Mouse (Mus musculus) embryonic facial prominence, embryonic 12.5 days (tissue): ENCODE results near the gene Acp1. TPM values are rescaled to one million over a fixed set of nuclear protein-coding genes. Genes with fewer than 3 reads are reported as not detected.

Source experiments
- ATAC-seq: fragments of 200-750 bp; cut with Nextera tagmentation; 2 replicates; pipeline ENCODE4 v1.8.0; 2017; ENCODE audit not compliant: insufficient number of reproducible peaks, insufficient read depth, low FRiP score, low TSS enrichment
- H3K27ac ChIP-seq: fragments of 300-500 bp; sonication (generic); 2 replicates; pipeline ENCODE4 v1.5.1; 2016; ENCODE audit warnings: mild to moderate bottlenecking
- H3K27me3 ChIP-seq: fragments of 300-500 bp; sonication (generic); 2 replicates; pipeline ENCODE4 v1.6.1; 2016; ENCODE audit warnings: mild to moderate bottlenecking, moderate library complexity
- H3K36me3 ChIP-seq: fragments of 300-500 bp; sonication (generic); 2 replicates; pipeline ENCODE4 v1.6.1; 2016; ENCODE audit warnings: mild to moderate bottlenecking
- H3K4me1 ChIP-seq: fragments of 300-500 bp; sonication (generic); 2 replicates; pipeline ENCODE4 v1.6.1; 2016
- H3K4me2 ChIP-seq: fragments of 300-500 bp; sonication (generic); replicated peaks from 2 replicates; pipeline ENCODE4 v1.6.1; 2016; ENCODE audit warnings: mild to moderate bottlenecking, moderate library complexity
- H3K4me3 ChIP-seq: fragments of 300-500 bp; sonication (generic); 2 replicates; pipeline ENCODE4 v1.5.1; 2016; ENCODE audit warnings: mild to moderate bottlenecking
- H3K9ac ChIP-seq: fragments of 300-500 bp; sonication (generic); 2 replicates; pipeline ENCODE4 v1.6.1; 2016; ENCODE audit warnings: mild to moderate bottlenecking, moderate library complexity
- H3K9me3 ChIP-seq: fragments of 300-500 bp; sonication (generic); 2 replicates; pipeline ENCODE4 v1.6.1; 2016; ENCODE audit warnings: mild to moderate bottlenecking, moderate library complexity
- WGBS: fragments of 180-500 bp; shearing (Covaris S2); methylation state at CpG from one replicate; pipeline ENCODE4 v1.1.7; 2016; 5-methylcytosine and 5-hydroxymethylcytosine counted together
- polyA plus RNA-seq: library from polyadenylated mRNA; unstranded; fragments of >200 nt; fragmentation: Nextera tagmentation; extraction: Ambion mirVana; gene quantifications from 2 replicates; pipeline ENCODE4 v1.2.1, GENCODE M21; 2016

Acp1 gene
- polyA plus RNA-seq, 1 experiment from 2014 or later: 153 TPM

DNA sequence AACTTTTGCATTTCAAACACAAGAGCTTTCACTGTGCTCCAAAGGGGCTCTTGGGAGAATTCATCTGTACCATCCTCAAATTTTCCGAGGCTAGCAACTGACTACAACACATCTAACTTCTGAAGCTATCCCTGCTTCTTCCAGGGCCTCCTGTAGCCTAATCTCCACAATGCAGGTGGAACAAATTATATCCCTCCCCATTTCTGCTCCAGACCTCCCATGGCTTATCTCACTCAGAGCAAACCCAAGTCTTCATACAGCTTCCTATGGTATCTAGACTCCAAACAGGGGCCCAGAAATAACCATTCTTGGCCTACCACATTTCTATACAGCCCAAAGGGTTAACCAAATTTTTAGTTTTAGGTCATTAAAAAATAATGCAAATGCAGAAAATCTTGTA is 2.7 kb downstream of the Acp1 start:
- H3K4me3 ChIP-seq: no peak overlapping the region
- 89% methylated on average over 1 of the region's 1 CpGs for WGBS
- H3K27ac ChIP-seq: no peak overlapping the region
- H3K4me1 ChIP-seq: peaks cover 18% of the 10 kb centered on the region
- ATAC-seq: no peak
- no peak overlapping the region for H3K4me2 ChIP-seq
- H3K27me3 ChIP-seq: no peaks in the 10 kb centered on the region
- H3K9me3 ChIP-seq: no peaks in the 10 kb centered on the region
- peaks cover 7% of the 10 kb centered on the region; the same call in 1 of the 2 replicates for H3K36me3 ChIP-seq
- no peak overlapping the region for H3K9ac ChIP-seq

DNA sequence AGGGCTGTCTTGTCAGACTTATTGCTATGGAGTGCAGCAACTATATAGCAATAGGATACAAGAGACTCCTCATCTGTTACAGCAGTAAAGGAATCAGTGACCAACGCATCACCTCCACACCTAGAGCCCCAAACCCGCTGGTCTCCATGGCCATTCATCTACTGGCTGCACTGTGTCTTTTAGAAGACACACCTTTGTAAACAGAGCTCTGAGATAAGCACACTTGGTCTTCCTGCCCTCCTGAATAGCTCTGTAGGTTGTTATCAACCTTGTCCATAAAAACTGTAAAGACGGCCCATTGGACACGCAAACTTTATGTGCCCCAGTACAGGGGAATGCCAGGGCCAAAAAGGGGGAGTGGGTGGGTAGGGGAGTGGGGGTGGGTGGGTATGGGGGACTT is 14.3 kb downstream of the Acp1 start:
- Histone ChIP-seq H3K27me3 (no peaks in the 10 kb centered on the region), H3K27ac (no peak overlapping the region), H3K9me3 (no peaks in the 10 kb centered on the region), H3K4me3 (no peak overlapping the region), H3K4me2 (no peak overlapping the region), H3K36me3 (peaks cover 7% of the 10 kb centered on the region), H3K4me1 (no peaks in the 10 kb centered on the region), H3K9ac (no peak overlapping the region)
- ATAC-seq: no peak
- 94% methylated on average over 4 of the region's 4 CpGs for WGBS

DNA sequence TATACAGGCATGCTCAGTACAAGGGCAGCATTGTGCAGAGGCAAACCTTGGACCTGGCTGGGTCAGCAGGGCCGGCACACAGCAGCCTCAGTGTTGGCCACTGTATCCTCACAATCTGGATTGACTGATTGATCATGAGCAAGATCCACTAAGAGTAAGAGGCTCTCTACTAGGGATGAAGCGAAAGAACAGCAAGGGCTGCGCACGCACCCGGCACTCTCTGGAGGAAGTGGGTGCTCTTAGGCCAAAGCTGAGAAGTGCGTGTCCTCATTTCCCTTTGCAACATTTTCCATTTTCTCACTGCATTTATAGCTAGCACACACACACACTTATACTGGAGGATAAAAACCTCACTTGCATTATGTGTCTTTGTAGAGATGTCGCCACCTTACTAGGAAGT is 20.0 kb downstream of the Acp1 start:
- no peaks in the 10 kb centered on the region for H3K27me3 ChIP-seq
- no peaks in the 10 kb centered on the region for H3K4me1 ChIP-seq
- no peak overlapping the region for H3K4me3 ChIP-seq
- H3K9me3 ChIP-seq: no peaks in the 10 kb centered on the region
- 86% methylated on average over 7 of the region's 7 CpGs for WGBS
- no peak overlapping the region for H3K4me2 ChIP-seq
- ATAC-seq: no peak
- H3K27ac ChIP-seq: no peak overlapping the region
- no peak overlapping the region for H3K9ac ChIP-seq
- H3K36me3 ChIP-seq: no peaks in the 10 kb centered on the region

DNA sequence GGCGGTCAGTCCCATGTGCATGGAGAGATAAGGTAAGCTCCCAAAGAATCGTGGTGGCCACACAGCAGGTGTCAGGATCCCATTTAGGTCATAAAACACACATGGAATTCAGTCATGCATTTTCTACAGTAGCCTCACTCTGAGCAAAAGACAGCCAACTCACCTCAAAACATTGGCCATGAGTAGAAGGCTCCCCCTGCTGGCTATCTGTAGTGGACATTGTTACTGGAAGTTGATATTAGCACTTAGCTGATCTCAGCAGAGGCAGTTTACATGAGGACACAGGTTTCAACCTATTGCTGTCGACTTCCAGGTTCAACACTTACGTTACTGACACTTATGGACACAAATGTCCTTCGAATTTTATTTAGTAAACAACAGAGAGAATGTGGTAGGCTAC is 21.3 kb downstream of the Acp1 start:
- Histone ChIP-seq H3K9ac (no peak overlapping the region), H3K4me1 (no peaks in the 10 kb centered on the region), H3K9me3 (no peaks in the 10 kb centered on the region), H3K36me3 (no peaks in the 10 kb centered on the region), H3K4me3 (no peak overlapping the region), H3K27me3 (peaks cover 9% of the 10 kb centered on the region), H3K27ac (no peak overlapping the region), H3K4me2 (no peak overlapping the region)
- no peak for ATAC-seq
- WGBS: 39% methylated on average over 5 of the region's 5 CpGs

DNA sequence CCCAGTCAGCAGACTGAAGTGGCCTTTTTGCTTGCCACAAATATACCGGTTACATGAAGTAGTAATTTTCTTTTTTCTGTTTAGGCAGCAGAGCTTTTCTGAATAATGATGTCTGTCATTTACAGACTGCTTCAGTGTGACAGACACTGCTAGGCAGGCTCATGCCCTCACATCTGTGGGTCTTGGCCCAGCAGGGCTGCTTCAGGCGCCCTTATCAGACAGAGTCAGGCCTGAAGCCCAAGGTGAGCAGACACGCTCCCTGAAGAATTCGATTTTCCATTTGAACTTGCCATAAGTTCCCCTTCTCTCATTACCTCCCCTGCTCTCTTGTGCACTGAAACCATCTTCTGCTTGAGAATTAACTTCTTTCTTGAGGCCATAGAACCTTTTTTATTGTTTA is 23.4 kb downstream of the Acp1 start:
- H3K27ac ChIP-seq: no peak overlapping the region
- ATAC-seq: no peak
- WGBS: 85% methylated on average over 4 of the region's 4 CpGs

DNA sequence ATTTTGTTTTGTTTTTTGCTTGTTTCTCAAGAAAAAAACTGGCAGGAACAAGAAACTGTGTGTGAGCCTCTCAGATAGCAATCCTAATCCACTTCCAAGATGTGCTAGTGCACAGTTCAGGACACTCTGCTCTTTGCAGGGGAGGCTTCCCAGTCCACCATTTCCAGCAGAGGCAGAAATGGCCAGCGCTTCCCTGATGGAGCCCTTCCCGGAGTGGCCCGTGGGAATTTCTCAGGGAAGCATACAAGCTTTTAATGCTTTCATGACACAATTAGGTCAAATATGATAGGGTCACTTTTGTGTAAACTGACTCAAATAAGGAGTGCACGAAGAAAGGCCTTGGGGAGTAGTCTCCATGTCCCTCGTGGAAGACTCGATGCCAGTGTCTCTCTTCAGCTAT is 25.5 kb downstream of the Acp1 start:
- 0 out of 2 replicates have a peak overlapping the region, but pooled peaks have one; percentile 4 for H3K4me3 ChIP-seq
- H3K27me3 ChIP-seq: peaks cover 40% of the 10 kb centered on the region
- no peak overlapping the region for H3K9ac ChIP-seq
- ATAC-seq: no peak
- peaks cover 5% of the 10 kb centered on the region; the same call in 1 of the 2 replicates for H3K4me1 ChIP-seq
- 0 out of 2 replicates have a peak overlapping the region, but pooled peaks have one; percentile 17 for H3K4me2 ChIP-seq
- no peak overlapping the region for H3K27ac ChIP-seq
- no peaks in the 10 kb centered on the region for H3K36me3 ChIP-seq
- no peaks in the 10 kb centered on the region for H3K9me3 ChIP-seq
- WGBS: 70% methylated on average over 6 of the region's 6 CpGs

More for the DNA sequence above, 23.4 kb downstream of the Acp1 start:
- Histone ChIP-seq H3K4me1 (peaks cover 5% of the 10 kb centered on the region; the same call in 1 of the 2 replicates), H3K9ac (no peak overlapping the region), H3K4me3 (no peak overlapping the region), H3K27me3 (peaks cover 30% of the 10 kb centered on the region), H3K36me3 (no peaks in the 10 kb centered on the region), H3K4me2 (no peak overlapping the region), H3K9me3 (no peaks in the 10 kb centered on the region)

DNA sequence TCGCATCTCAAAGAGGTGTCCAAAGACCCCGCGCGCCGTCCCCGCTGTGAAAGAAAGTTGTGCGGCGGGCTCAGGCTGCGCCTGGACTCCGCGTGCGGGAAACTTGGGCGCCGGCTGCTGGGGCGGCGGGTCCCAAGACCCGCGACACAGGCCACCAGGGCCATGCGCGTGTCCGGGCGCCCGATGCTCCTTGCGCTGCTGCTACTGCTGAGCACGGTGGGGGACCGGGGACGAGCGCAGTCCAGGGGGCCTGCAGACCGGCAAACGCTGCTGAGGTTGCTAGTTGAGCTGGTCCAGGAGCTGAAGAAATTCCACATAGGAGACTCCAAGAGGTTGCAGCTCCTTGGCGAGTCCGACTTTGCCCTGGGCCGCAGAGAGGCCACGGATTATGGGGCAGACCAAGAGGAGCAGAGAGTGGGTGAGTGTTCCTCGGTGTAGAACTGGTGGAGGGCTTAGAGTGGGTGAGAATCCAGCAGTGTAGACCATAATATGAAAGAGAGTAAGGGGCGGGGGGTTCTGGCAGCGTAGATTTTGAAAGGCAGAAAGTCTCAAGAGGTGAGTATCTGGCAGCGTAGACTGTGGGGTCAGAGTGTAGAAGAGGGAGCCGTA is 26.7 kb downstream of the Acp1 start:
- 7% methylated on average over 39 of the region's 39 CpGs for WGBS
- H3K9ac ChIP-seq: peak overlapping the region; percentile 49
- no peak overlapping the region for H3K27ac ChIP-seq
- peak overlapping the region; percentile 58 for H3K4me3 ChIP-seq
- ATAC-seq: peak; percentile 44; the same call in 1 of the 2 replicates
- H3K36me3 ChIP-seq: no peaks in the 10 kb centered on the region
- peaks cover 40% of the 10 kb centered on the region for H3K27me3 ChIP-seq
- peaks cover 5% of the 10 kb centered on the region; the same call in 1 of the 2 replicates for H3K4me1 ChIP-seq
- no peaks in the 10 kb centered on the region for H3K9me3 ChIP-seq
- peak overlapping the region; percentile 94 for H3K4me2 ChIP-seq

DNA sequence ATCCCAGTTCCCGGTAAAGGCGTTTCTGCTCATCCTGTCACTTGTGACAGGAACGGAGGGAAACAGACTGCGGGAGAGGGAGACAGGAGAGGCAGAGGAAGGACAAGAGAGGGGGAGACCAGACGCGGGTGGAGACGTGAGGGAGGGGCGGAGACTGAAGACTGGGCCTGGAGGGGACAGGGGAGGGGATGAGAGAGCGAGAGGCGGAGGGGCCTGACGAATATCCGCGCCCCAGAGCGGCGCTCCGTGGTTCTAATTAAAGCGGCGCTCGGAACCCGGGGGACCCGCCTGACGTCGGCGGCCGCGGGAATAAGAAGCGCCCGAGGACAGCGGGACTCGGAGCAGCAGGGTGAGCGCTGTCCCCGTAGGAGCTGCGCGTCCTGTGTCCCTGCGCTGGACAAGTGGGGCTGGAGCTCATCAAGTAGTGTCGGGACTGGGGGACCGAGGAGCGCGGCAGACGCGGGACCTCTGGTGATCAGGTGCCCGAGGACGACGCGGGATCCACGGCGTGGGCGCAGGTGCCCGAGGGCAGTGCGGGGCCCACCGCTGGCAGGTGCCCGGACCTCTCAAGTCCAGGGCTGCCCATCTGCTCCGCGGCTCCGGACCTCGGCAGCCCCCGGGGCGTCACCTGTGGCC is 27.3 kb downstream of the Acp1 start, which contains the start of gene Alkal2:
Gene Alkal2, plus strand, starts transcription at position 337 of the 636 bp plus-strand sequence.
- Histone ChIP-seq H3K4me3 (peak within 1 kb of the TSS; percentile 58), H3K36me3 (no peaks in the 10 kb centered on the region), H3K27me3 (peaks cover 40% of the 10 kb centered on the region), H3K9me3 (no peaks in the 10 kb centered on the region), H3K27ac (no peak within 1 kb of the TSS), H3K4me2 (peak within 1 kb of the TSS; percentile 94), H3K9ac (peak within 1 kb of the TSS; percentile 49), H3K4me1 (peaks cover 5% of the 10 kb centered on the region; the same call in 1 of the 2 replicates)
- WGBS: under 1% methylated on average over 58 of the region's 58 CpGs
- ATAC-seq: peak; percentile 36; the same call in 1 of the 2 replicates

DNA sequence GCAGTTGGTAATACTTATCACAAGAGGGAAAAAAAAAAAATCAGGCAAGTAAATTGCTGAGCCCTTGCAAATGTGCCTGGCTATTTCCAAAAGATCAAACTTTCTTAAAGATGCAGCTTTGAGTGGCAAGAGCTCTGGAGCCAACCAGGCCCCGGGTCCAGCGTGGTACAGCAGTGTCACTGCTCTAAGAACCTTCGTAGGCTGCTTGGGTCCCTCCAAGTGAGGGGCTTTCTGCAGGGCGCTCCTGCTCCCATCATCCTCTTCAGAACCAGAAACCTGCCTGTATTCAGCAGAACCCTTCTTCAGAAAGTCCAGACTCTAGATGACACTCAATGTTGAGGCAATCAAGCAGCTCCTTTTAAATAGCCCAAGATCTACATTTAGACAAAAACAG is 27.8 kb downstream of the Acp1 start:
- H3K4me3 ChIP-seq: peak overlapping the region; percentile 58
- no peak for ATAC-seq
- H3K27ac ChIP-seq: no peak overlapping the region
- H3K9me3 ChIP-seq: no peaks in the 10 kb centered on the region
- peak overlapping the region; percentile 94 for H3K4me2 ChIP-seq
- peak overlapping the region; percentile 49; the same call in 1 of the 2 replicates for H3K9ac ChIP-seq
- no peaks in the 10 kb centered on the region for H3K36me3 ChIP-seq
- 22% methylated on average over 4 of the region's 4 CpGs for WGBS
- H3K4me1 ChIP-seq: peaks cover 5% of the 10 kb centered on the region; the same call in 1 of the 2 replicates
- peaks cover 40% of the 10 kb centered on the region for H3K27me3 ChIP-seq

DNA sequence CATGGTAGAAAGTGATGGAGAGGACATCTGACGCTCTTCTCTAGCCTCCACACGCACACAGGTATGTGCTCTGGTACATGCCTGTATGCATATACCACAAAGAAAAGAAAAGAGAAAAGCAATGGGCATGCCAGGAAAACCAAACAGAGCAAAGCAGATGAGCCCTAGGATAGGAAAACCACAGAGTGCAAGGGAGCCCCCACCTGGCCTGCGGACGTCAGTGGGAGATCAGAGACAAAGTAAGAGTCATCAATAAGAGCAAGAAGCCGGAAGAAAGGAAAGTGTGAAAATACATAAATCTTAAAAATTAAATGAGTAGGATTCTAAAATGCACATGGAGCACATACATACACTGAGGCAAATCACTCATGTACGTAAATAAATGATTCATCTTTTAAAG is 31.9 kb downstream of the Acp1 start:
- no peaks in the 10 kb centered on the region for H3K9me3 ChIP-seq
- H3K27me3 ChIP-seq: peaks cover 25% of the 10 kb centered on the region
- no peak for ATAC-seq
- no peak overlapping the region for H3K27ac ChIP-seq
- H3K9ac ChIP-seq: no peak overlapping the region
- no peaks in the 10 kb centered on the region for H3K36me3 ChIP-seq
- peaks cover 5% of the 10 kb centered on the region; the same call in 1 of the 2 replicates for H3K4me1 ChIP-seq
- H3K4me3 ChIP-seq: no peak overlapping the region
- no peak overlapping the region for H3K4me2 ChIP-seq
- 66% methylated on average over 6 of the region's 6 CpGs for WGBS

DNA sequence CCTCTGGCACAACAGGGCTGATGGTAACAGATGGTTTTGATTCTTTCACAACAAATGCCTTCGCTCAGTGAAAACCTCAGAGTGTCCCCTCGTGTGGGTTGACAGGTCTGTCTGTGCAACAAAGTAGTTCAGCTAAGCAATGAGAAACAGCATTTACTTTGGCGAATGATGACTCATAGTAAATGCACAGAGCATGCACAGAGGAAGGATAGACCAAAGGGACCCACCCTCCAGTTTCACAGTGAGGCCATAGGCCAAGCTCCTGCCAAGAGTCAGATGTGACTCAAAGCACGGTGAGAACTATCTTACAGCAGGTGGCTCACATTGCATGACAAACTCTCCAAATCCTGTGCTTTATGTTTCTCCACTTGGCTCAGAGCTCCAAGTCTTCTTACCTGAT is 45.6 kb downstream of the Acp1 start:
- H3K4me2 ChIP-seq: no peak overlapping the region
- H3K4me1 ChIP-seq: peaks cover 4% of the 10 kb centered on the region; the same call in 1 of the 2 replicates
- H3K9me3 ChIP-seq: no peaks in the 10 kb centered on the region
- no peak overlapping the region for H3K27ac ChIP-seq
- H3K4me3 ChIP-seq: no peak overlapping the region
- no peak overlapping the region for H3K9ac ChIP-seq
- ATAC-seq: no peak
- H3K27me3 ChIP-seq: no peaks in the 10 kb centered on the region
- 49% methylated on average over 4 of the region's 4 CpGs for WGBS
- H3K36me3 ChIP-seq: no peaks in the 10 kb centered on the region

DNA sequence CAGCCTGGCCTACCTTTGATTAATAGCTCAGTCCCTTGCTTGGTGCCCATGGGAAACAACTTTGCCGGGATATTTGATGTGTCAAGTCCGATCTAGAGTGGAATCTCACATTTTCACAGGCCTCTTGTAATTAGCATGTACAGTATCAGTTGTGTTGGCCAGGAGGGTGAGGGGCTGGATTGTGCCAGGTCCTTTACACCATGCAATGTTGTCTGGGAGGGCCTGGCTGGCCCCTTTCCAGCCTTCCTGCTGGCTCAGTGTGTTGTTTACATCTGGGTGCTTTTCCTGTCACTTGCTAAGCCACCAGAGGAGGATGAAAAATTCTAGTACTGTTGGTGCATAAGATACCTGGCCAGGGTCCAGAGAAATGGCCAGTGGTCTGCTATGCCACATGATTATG is 47.0 kb downstream of the Acp1 start:
- Histone ChIP-seq H3K9ac (no peak overlapping the region), H3K4me2 (no peak overlapping the region), H3K4me3 (no peak overlapping the region), H3K27me3 (no peaks in the 10 kb centered on the region), H3K36me3 (no peaks in the 10 kb centered on the region), H3K4me1 (peaks cover 4% of the 10 kb centered on the region; the same call in 1 of the 2 replicates), H3K27ac (no peak overlapping the region), H3K9me3 (no peaks in the 10 kb centered on the region)
- WGBS: 66% methylated on average over 2 of the region's 2 CpGs
- ATAC-seq: no peak
